Mouse (Mus musculus): ENCODE measurements around the gene Vwa2. TPM values are rescaled to one million over a fixed set of nuclear protein-coding genes. Genes with fewer than 3 reads are reported as not detected.

Vwa2 gene
- polyA plus RNA-seq, 1 experiment from 2014 or later = 0.11 TPM

GRCm38 (mm10) chr19:56942216-56942615 is 68.2 kb downstream of the Vwa2 start:
- Histone ChIP-seq H3K4me1 (ENCODE audit: control insufficient read depth in 2 of 2, insufficient read depth in 2 of 2, low read length in 2 of 2) (peaks cover 2 to 9% of the 10 kb centered on the region in 2 experiments; a peak in 3 of 4 replicates), H3K9ac (ENCODE audit: low read length) (no peak overlapping the region), H3K4me3 (ENCODE audit: control insufficient read depth in 1 of 2, insufficient read depth in 1 of 2, low read depth in 1 of 2, low read length in 2 of 2) (no peak overlapping the region), H3K9me3 (ENCODE audit: control insufficient read depth, low read length) (no peaks in the 10 kb centered on the region), H3K4me2 (ENCODE audit: low read length) (no peak overlapping the region), H3K27me3 (ENCODE audit: control insufficient read depth, insufficient read depth, low read length) (no peaks in the 10 kb centered on the region), H3K36me3 (ENCODE audit: control insufficient read depth, insufficient read depth, low read length) (no peaks in the 10 kb centered on the region), H3K27ac (replicated peaks in 1 of 2; ENCODE audit: control insufficient read depth in 1 of 2, insufficient read depth in 1 of 2, low read depth in 2 of 2, low read length in 2 of 2) (no peak overlapping the region)
- no peak for ATAC-seq (ENCODE audit: insufficient number of reproducible peaks, insufficient read depth, low FRiP score, low read depth)
- WGBS = 88% methylated on average over 7 of the region's 7 CpGs

- H3K9ac ChIP-seq (ENCODE audit: low read length) = no peak overlapping the region
- no peak for ATAC-seq (ENCODE audit: insufficient number of reproducible peaks, insufficient read depth, low FRiP score, low read depth)
- no peak overlapping the region for H3K27ac ChIP-seq (replicated peaks in 1 of 2; ENCODE audit: control insufficient read depth in 1 of 2, insufficient read depth in 1 of 2, low read depth in 2 of 2, low read length in 2 of 2)
- 77% methylated on average over 9 of the region's 9 CpGs for WGBS
- H3K27me3 ChIP-seq (ENCODE audit: control insufficient read depth, insufficient read depth, low read length) = no peaks in the 10 kb centered on the region
- peaks cover 2 to 8% of the 10 kb centered on the region in 2 experiments; a peak in 3 of 4 replicates for H3K4me1 ChIP-seq (ENCODE audit: control insufficient read depth in 2 of 2, insufficient read depth in 2 of 2, low read length in 2 of 2)
- no peak overlapping the region for H3K4me3 ChIP-seq (ENCODE audit: control insufficient read depth in 1 of 2, insufficient read depth in 1 of 2, low read depth in 1 of 2, low read length in 2 of 2)
- no peak overlapping the region for H3K4me2 ChIP-seq (ENCODE audit: low read length)
- no peaks in the 10 kb centered on the region for H3K9me3 ChIP-seq (ENCODE audit: control insufficient read depth, low read length)
- H3K36me3 ChIP-seq (ENCODE audit: control insufficient read depth, insufficient read depth, low read length) = no peaks in the 10 kb centered on the region
Measured at GRCm38 (mm10) chr19:56944211-56944610, 70.2 kb downstream of the Vwa2 start.

GRCm38 (mm10) chr19:56944826-56945225 is 70.8 kb downstream of the Vwa2 start:
- Histone ChIP-seq H3K4me3 (ENCODE audit: control insufficient read depth in 1 of 2, insufficient read depth in 1 of 2, low read depth in 1 of 2, low read length in 2 of 2) (no peak overlapping the region), H3K4me2 (ENCODE audit: low read length) (no peak overlapping the region), H3K36me3 (ENCODE audit: control insufficient read depth, insufficient read depth, low read length) (no peaks in the 10 kb centered on the region), H3K9ac (ENCODE audit: low read length) (no peak overlapping the region), H3K4me1 (ENCODE audit: control insufficient read depth in 2 of 2, insufficient read depth in 2 of 2, low read length in 2 of 2) (peaks cover 2 to 5% of the 10 kb centered on the region in 2 experiments; a peak in 3 of 4 replicates), H3K9me3 (ENCODE audit: control insufficient read depth, low read length) (no peaks in the 10 kb centered on the region), H3K27me3 (ENCODE audit: control insufficient read depth, insufficient read depth, low read length) (no peaks in the 10 kb centered on the region), H3K27ac (replicated peaks in 1 of 2; ENCODE audit: control insufficient read depth in 1 of 2, insufficient read depth in 1 of 2, low read depth in 2 of 2, low read length in 2 of 2) (no peak overlapping the region)
- ATAC-seq (ENCODE audit: insufficient number of reproducible peaks, insufficient read depth, low FRiP score, low read depth) = no peak
- WGBS = 95% methylated on average over 3 of the region's 3 CpGs

GRCm38 (mm10) chr19:56945621-56946020 is 71.6 kb downstream of the Vwa2 start:
- no peak overlapping the region for H3K4me2 ChIP-seq (ENCODE audit: low read length)
- ATAC-seq (ENCODE audit: insufficient number of reproducible peaks, insufficient read depth, low FRiP score, low read depth) = no peak
- H3K9ac ChIP-seq (ENCODE audit: low read length) = no peak overlapping the region
- peaks cover under 1 to 3% of the 10 kb centered on the region in 2 experiments; a peak in 1 of 4 replicates for H3K4me1 ChIP-seq (ENCODE audit: control insufficient read depth in 2 of 2, insufficient read depth in 2 of 2, low read length in 2 of 2)
- no peaks in the 10 kb centered on the region for H3K36me3 ChIP-seq (ENCODE audit: control insufficient read depth, insufficient read depth, low read length)
- no peak overlapping the region for H3K27ac ChIP-seq (replicated peaks in 1 of 2; ENCODE audit: control insufficient read depth in 1 of 2, insufficient read depth in 1 of 2, low read depth in 2 of 2, low read length in 2 of 2)
- no peaks in the 10 kb centered on the region for H3K27me3 ChIP-seq (ENCODE audit: control insufficient read depth, insufficient read depth, low read length)
- 84% methylated on average over 2 of the region's 2 CpGs for WGBS
- no peaks in the 10 kb centered on the region for H3K9me3 ChIP-seq (ENCODE audit: control insufficient read depth, low read length)
- no peak overlapping the region for H3K4me3 ChIP-seq (ENCODE audit: control insufficient read depth in 1 of 2, insufficient read depth in 1 of 2, low read depth in 1 of 2, low read length in 2 of 2)

- no peaks in the 10 kb centered on the region for H3K27me3 ChIP-seq (ENCODE audit: control insufficient read depth, insufficient read depth, low read length)
- H3K4me2 ChIP-seq (ENCODE audit: low read length) = no peak overlapping the region
- H3K9ac ChIP-seq (ENCODE audit: low read length) = no peak overlapping the region
- H3K36me3 ChIP-seq (ENCODE audit: control insufficient read depth, insufficient read depth, low read length) = no peaks in the 10 kb centered on the region
- H3K4me1 ChIP-seq (ENCODE audit: control insufficient read depth in 2 of 2, insufficient read depth in 2 of 2, low read length in 2 of 2) = no peaks in the 10 kb centered on the region
- 90% methylated on average over 7 of the region's 7 CpGs for WGBS
- H3K27ac ChIP-seq (replicated peaks in 1 of 2; ENCODE audit: control insufficient read depth in 1 of 2, insufficient read depth in 1 of 2, low read depth in 2 of 2, low read length in 2 of 2) = no peak overlapping the region
- no peak for ATAC-seq (ENCODE audit: insufficient number of reproducible peaks, insufficient read depth, low FRiP score, low read depth)
- H3K9me3 ChIP-seq (ENCODE audit: control insufficient read depth, low read length) = no peaks in the 10 kb centered on the region
- H3K4me3 ChIP-seq (ENCODE audit: control insufficient read depth in 1 of 2, insufficient read depth in 1 of 2, low read depth in 1 of 2, low read length in 2 of 2) = no peak overlapping the region
Measured at GRCm38 (mm10) chr19:56946277-56946676, 72.2 kb downstream of the Vwa2 start.

GRCm38 (mm10) chr19:56946727-56947126 is 72.7 kb downstream of the Vwa2 start:
- H3K27ac ChIP-seq (replicated peaks in 1 of 2; ENCODE audit: control insufficient read depth in 1 of 2, insufficient read depth in 1 of 2, low read depth in 2 of 2, low read length in 2 of 2) = no peak overlapping the region
- H3K36me3 ChIP-seq (ENCODE audit: control insufficient read depth, insufficient read depth, low read length) = no peaks in the 10 kb centered on the region
- ATAC-seq (ENCODE audit: insufficient number of reproducible peaks, insufficient read depth, low FRiP score, low read depth) = no peak
- no peak overlapping the region for H3K4me2 ChIP-seq (ENCODE audit: low read length)
- no peak overlapping the region for H3K9ac ChIP-seq (ENCODE audit: low read length)
- no peaks in the 10 kb centered on the region for H3K27me3 ChIP-seq (ENCODE audit: control insufficient read depth, insufficient read depth, low read length)
- WGBS = 79% methylated on average over 3 of the region's 3 CpGs
- H3K4me3 ChIP-seq (ENCODE audit: control insufficient read depth in 1 of 2, insufficient read depth in 1 of 2, low read depth in 1 of 2, low read length in 2 of 2) = no peak overlapping the region
- H3K4me1 ChIP-seq (ENCODE audit: control insufficient read depth in 2 of 2, insufficient read depth in 2 of 2, low read length in 2 of 2) = no peaks in the 10 kb centered on the region
- no peaks in the 10 kb centered on the region for H3K9me3 ChIP-seq (ENCODE audit: control insufficient read depth, low read length)

GRCm38 (mm10) chr19:56947971-56948610 is 74.0 kb downstream of the Vwa2 start:
- no peaks in the 10 kb centered on the region for H3K27me3 ChIP-seq (ENCODE audit: control insufficient read depth, insufficient read depth, low read length)
- H3K4me3 ChIP-seq (ENCODE audit: control insufficient read depth in 1 of 2, insufficient read depth in 1 of 2, low read depth in 1 of 2, low read length in 2 of 2) = no peak overlapping the region
- H3K27ac ChIP-seq (replicated peaks in 1 of 2; ENCODE audit: control insufficient read depth in 1 of 2, insufficient read depth in 1 of 2, low read depth in 2 of 2, low read length in 2 of 2) = no peak overlapping the region
- no peaks in the 10 kb centered on the region for H3K4me1 ChIP-seq (ENCODE audit: control insufficient read depth in 2 of 2, insufficient read depth in 2 of 2, low read length in 2 of 2)
- no peak overlapping the region for H3K4me2 ChIP-seq (ENCODE audit: low read length)
- H3K9me3 ChIP-seq (ENCODE audit: control insufficient read depth, low read length) = no peaks in the 10 kb centered on the region
- no peak for ATAC-seq (ENCODE audit: insufficient number of reproducible peaks, insufficient read depth, low FRiP score, low read depth)
- WGBS = 69% methylated on average over 6 of the region's 6 CpGs
- no peaks in the 10 kb centered on the region for H3K36me3 ChIP-seq (ENCODE audit: control insufficient read depth, insufficient read depth, low read length)
- no peak overlapping the region for H3K9ac ChIP-seq (ENCODE audit: low read length)

- Histone ChIP-seq H3K9ac (ENCODE audit: low read length) (no peak overlapping the region), H3K27me3 (ENCODE audit: control insufficient read depth, insufficient read depth, low read length) (no peaks in the 10 kb centered on the region), H3K27ac (replicated peaks in 1 of 2; ENCODE audit: control insufficient read depth in 1 of 2, insufficient read depth in 1 of 2, low read depth in 2 of 2, low read length in 2 of 2) (no peak overlapping the region), H3K4me2 (ENCODE audit: low read length) (no peak overlapping the region), H3K36me3 (ENCODE audit: control insufficient read depth, insufficient read depth, low read length) (no peaks in the 10 kb centered on the region), H3K9me3 (ENCODE audit: control insufficient read depth, low read length) (no peaks in the 10 kb centered on the region), H3K4me3 (ENCODE audit: control insufficient read depth in 1 of 2, insufficient read depth in 1 of 2, low read depth in 1 of 2, low read length in 2 of 2) (no peak overlapping the region), H3K4me1 (ENCODE audit: control insufficient read depth in 2 of 2, insufficient read depth in 2 of 2, low read length in 2 of 2) (no peaks in the 10 kb centered on the region)
- 45% methylated on average over 8 of the region's 8 CpGs for WGBS
- no peak for ATAC-seq (ENCODE audit: insufficient number of reproducible peaks, insufficient read depth, low FRiP score, low read depth)
Measured at GRCm38 (mm10) chr19:56949868-56950267, 75.8 kb downstream of the Vwa2 start.
